Mouse (Mus musculus) bone marrow, adult 2 months (tissue): Measurements from ENCODE around the gene Trabd2b.

ENCODE experiments used
- CTCF ChIP-seq: fragments of 200-500 bp; IDR thresholded peaks from 2 replicates; pipeline ENCODE4 v1.5.1; 2011; ENCODE audit warnings: low read length, control low read depth; ENCODE audit not compliant: control insufficient read depth, insufficient read depth
- POLR2A ChIP-seq: fragments of 200-500 bp; IDR thresholded peaks from 2 replicates; pipeline ENCODE4 v1.6.1; 2011; ENCODE audit warnings: low read depth, mild to moderate bottlenecking, control low read depth, low read length, borderline replicate concordance; ENCODE audit not compliant: control insufficient read depth

DNA sequence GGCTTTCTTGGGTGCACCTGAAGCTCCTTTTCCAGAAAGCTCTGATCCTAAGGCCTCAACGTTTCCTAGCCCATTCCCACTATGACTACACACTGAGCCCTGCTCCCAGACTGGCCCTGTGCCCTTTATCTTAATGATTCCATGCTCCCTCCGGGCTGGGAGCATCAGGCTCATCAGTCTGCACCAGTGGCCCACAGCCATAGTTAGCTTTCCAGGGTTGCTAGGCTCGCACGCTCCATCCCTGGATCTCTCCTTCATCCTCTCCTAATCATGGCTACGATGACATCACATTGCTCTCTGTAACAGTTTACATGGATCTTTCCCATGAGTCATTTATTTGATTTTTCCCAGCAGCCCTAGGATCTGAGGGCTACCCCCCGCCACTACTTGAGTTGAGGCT is 103.1 kb downstream of the Trabd2b start:
- TF ChIP-seq POLR2A (no peak), CTCF (no peak)
